Comparison of ENCODE assay signal across 32 mouse cellular contexts in genomic region chr13:33083834-33084233, GRCm38 (mm10). TPM values are rescaled to one million over a fixed set of nuclear protein-coding genes. Genes with fewer than 3 reads are reported as not detected.
DNase-seq lines count a peak whose midpoint lies in the region; ATAC-seq and TF ChIP-seq lines count a peak whose summit lies in the region.
"Had no signal": no experiment of that assay in that cellular context is flagged by ENCODE, and none has a peak within 500 bp of the region (broad histone marks: within the 10 kb centered on the region; RNA-seq: fewer than 3 reads in every experiment).

No protein-coding gene starts in this region.

- H3K9ac ChIP-seq in hindbrain, embryonic 15.5 days = no peak overlapping the region
- H3K9ac ChIP-seq: embryonic facial prominence, embryonic 13.5 days; forebrain, embryonic 12.5 days; forebrain, embryonic 15.5 days had no signal

- no peaks in the 10 kb centered on the region for H3K9me3 ChIP-seq in hindbrain, embryonic 15.5 days
- peaks cover 4% of the 10 kb centered on the region; the same call in 1 of the 2 replicates for H3K9me3 ChIP-seq in hindbrain, embryonic 10.5 days
- no peaks in the 10 kb centered on the region for H3K9me3 ChIP-seq in megakaryocyte, embryonic 14.5 days
- H3K9me3 ChIP-seq: embryonic facial prominence, embryonic 13.5 days; forebrain, embryonic 15.5 days had no signal

- peak overlapping the region; percentile 75 for H3K27ac ChIP-seq in hindbrain, embryonic 15.5 days (replicated peaks)
- H3K27ac ChIP-seq in hindbrain, embryonic 10.5 days = no peak overlapping the region
- H3K27ac ChIP-seq in layer of hippocampus, adult 2 months = peak overlapping the region; percentile 18; the same call in 1 of the 2 replicates
- H3K27ac ChIP-seq: embryonic facial prominence, embryonic 10.5 days; embryonic facial prominence, embryonic 13.5 days; forebrain, embryonic 12.5 days; forebrain, embryonic 15.5 days; gastrocnemius, adult 2 months had no signal

- H3K4me3 ChIP-seq in hindbrain, embryonic 15.5 days = no peak overlapping the region
- H3K4me3 ChIP-seq in hindbrain, embryonic 10.5 days = no peak overlapping the region
- no peak overlapping the region for H3K4me3 ChIP-seq in layer of hippocampus, adult 2 months
- H3K4me3 ChIP-seq in megakaryocyte, embryonic 14.5 days (replicated peaks) = peak overlapping the region; percentile 78
- H3K4me3 ChIP-seq: embryonic facial prominence, embryonic 10.5 days; embryonic facial prominence, embryonic 13.5 days; erythroblast, embryonic 14.5 days; forebrain, embryonic 12.5 days; forebrain, embryonic 15.5 days; gastrocnemius, adult 2 months had no signal

- no peak for ATAC-seq in hindbrain, embryonic 15.5 days (ENCODE audit: low FRiP score, low read depth)
- ATAC-seq in megakaryocyte, adult 5-6 weeks (ENCODE audit: poor library complexity, severe bottlenecking) = no peak
- ATAC-seq: forebrain, embryonic 15.5 days; Patski had no signal

- no peaks in the 10 kb centered on the region for H3K36me3 ChIP-seq in hindbrain, embryonic 15.5 days
- H3K36me3 ChIP-seq in hindbrain, embryonic 10.5 days = no peaks in the 10 kb centered on the region
- H3K36me3 ChIP-seq in megakaryocyte, embryonic 14.5 days (replicated peaks; ENCODE audit: low read length) = no peaks in the 10 kb centered on the region
- H3K36me3 ChIP-seq: embryonic facial prominence, embryonic 10.5 days; embryonic facial prominence, embryonic 13.5 days; forebrain, embryonic 12.5 days; forebrain, embryonic 15.5 days; G1E had no signal

- no peaks in the 10 kb centered on the region for H3K27me3 ChIP-seq in hindbrain, embryonic 15.5 days
- H3K27me3 ChIP-seq in hindbrain, embryonic 10.5 days (ENCODE audit: insufficient read depth, poor library complexity, severe bottlenecking) = no peaks in the 10 kb centered on the region
- H3K27me3 ChIP-seq in megakaryocyte, embryonic 14.5 days (replicated peaks) = peaks cover 19% of the 10 kb centered on the region
- H3K27me3 ChIP-seq: CH12.LX; embryonic facial prominence, embryonic 13.5 days; forebrain, embryonic 12.5 days; forebrain, embryonic 15.5 days; Patski had no signal

- DNase-seq in hindbrain, embryonic 10.5 days (ENCODE audit: low spot score) = no peak
- no peak for DNase-seq in layer of hippocampus, adult 2 months (ENCODE audit: low spot score in 2 of 2)
- DNase-seq in layer of hippocampus, postnatal 36 days = no peak
- peak; percentile 51 for DNase-seq in brain, adult 2 months (ENCODE audit: low read depth, low spot score)
- DNase-seq: adrenal gland, postnatal 10 days; adrenal gland, postnatal 36 days; B cell, adult 2 months; cerebellum, adult 11 months; cerebellum, adult 2 months; cerebellum, adult 9-11 months; cerebellum, postnatal 25 days; gastrocnemius, adult 2 months; gastrocnemius, postnatal 14 days; heart, adult 11 months had no signal

- TF ChIP-seq CTCF in layer of hippocampus, adult 2 months (conservative IDR thresholded peaks at IDR 0.05) = no peak

- H3K4me2 ChIP-seq in hindbrain, embryonic 15.5 days = no peak overlapping the region
- H3K4me2 ChIP-seq: embryonic facial prominence, embryonic 13.5 days; forebrain, embryonic 12.5 days; forebrain, embryonic 15.5 days; heart, embryonic 11.5 days had no signal

- 71% methylated on average over 2 of the region's 2 CpGs for WGBS in hindbrain, embryonic 15.5 days
- 70% methylated on average over 2 of the region's 2 CpGs for WGBS in hindbrain, embryonic 10.5 days

- H3K4me1 ChIP-seq in hindbrain, embryonic 15.5 days (replicated peaks) = peaks cover 10% of the 10 kb centered on the region
- 0 out of 2 replicates have a peak, but pooled peaks cover 4% of the 10 kb centered on the region for H3K4me1 ChIP-seq in hindbrain, embryonic 10.5 days (replicated peaks)
- peaks cover 43% of the 10 kb centered on the region for H3K4me1 ChIP-seq in megakaryocyte, embryonic 14.5 days
- H3K4me1 ChIP-seq: forebrain, embryonic 12.5 days had no signal

RNA-seq across cellular contexts. Expression of gene Serpinb1b, which starts 5.5 kb away (rescaled TPM):
- 20.4 and 25.1 TPM in 2 replicates for polyA plus RNA-seq in hindbrain, embryonic 15.5 days (2015; fragmentation: Nextera tagmentation; extraction: Ambion mirVana)
- polyA plus RNA-seq in hindbrain, embryonic 10.5 days (2016; fragmentation: Nextera tagmentation; extraction: Ambion mirVana) = 0.54 and 3.5 TPM in 2 replicates
- total RNA-seq in layer of hippocampus, adult 2 months (2021) = under 1 TPM; 0.42 to 0.44 TPM
- under 1 TPM; 0.66 to 0.72 TPM for total RNA-seq in layer of hippocampus, postnatal 36 days (2021)
- polyA plus RNA-seq in megakaryocyte, embryonic 14.5 days (2012; ENCODE audit: insufficient read depth, low replicate concordance) = not detected in 2 replicates
- 0.07 TPM in 1 of 2 replicates, not detected in the other for total RNA-seq in megakaryocyte, adult 5-6 weeks (2015)
- total RNA-seq in megakaryocyte, adult 5-6 weeks (2017) = 0.12 TPM in 1 of 2 replicates, not detected in the other
- total RNA-seq: common myeloid progenitor, adult 5-6 weeks; G1E; gastrocnemius, adult 2 months; heart, adult 8-10 months; heart, postnatal 25 days; hematopoietic stem cell, adult 5-6 weeks had no signal
- polyA plus RNA-seq: erythroblast, embryonic 14.5 days; G1E; heart, embryonic 11.5 days; heart, postnatal 0 days; intestine, embryonic 14.5 days had no signal

RNA-seq across cellular contexts. Expression of gene Serpinb9b, which starts 56.6 kb away (rescaled TPM):
- 0.45 and 0.57 TPM in 2 replicates for polyA plus RNA-seq in hindbrain, embryonic 15.5 days (2015; fragmentation: Nextera tagmentation; extraction: Ambion mirVana)
- 0.07 and 0.21 TPM in 2 replicates for polyA plus RNA-seq in hindbrain, embryonic 10.5 days (2016; fragmentation: Nextera tagmentation; extraction: Ambion mirVana)
- not detected for total RNA-seq in layer of hippocampus, adult 2 months (2021)
- total RNA-seq in layer of hippocampus, postnatal 36 days (2021) = not detected
- polyA plus RNA-seq in megakaryocyte, embryonic 14.5 days (2012; ENCODE audit: insufficient read depth, low replicate concordance) = 0.12 TPM in 1 of 2 replicates, not detected in the other
- 0.27 TPM in 1 of 2 replicates, not detected in the other for total RNA-seq in megakaryocyte, adult 5-6 weeks (2015)
- not detected in 2 replicates for total RNA-seq in megakaryocyte, adult 5-6 weeks (2017)
- total RNA-seq: adrenal gland, postnatal 10 days; common myeloid progenitor, adult 5-6 weeks; gastrocnemius, adult 2 months; gastrocnemius, postnatal 14 days; hematopoietic stem cell, adult 5-6 weeks had no signal
- polyA plus RNA-seq: embryonic facial prominence, embryonic 10.5 days; embryonic facial prominence, embryonic 13.5 days; erythroblast, embryonic 14.5 days; G1E had no signal
